8 mouse cellular contexts compared by ENCODE assay signal in the genomic region with DNA sequence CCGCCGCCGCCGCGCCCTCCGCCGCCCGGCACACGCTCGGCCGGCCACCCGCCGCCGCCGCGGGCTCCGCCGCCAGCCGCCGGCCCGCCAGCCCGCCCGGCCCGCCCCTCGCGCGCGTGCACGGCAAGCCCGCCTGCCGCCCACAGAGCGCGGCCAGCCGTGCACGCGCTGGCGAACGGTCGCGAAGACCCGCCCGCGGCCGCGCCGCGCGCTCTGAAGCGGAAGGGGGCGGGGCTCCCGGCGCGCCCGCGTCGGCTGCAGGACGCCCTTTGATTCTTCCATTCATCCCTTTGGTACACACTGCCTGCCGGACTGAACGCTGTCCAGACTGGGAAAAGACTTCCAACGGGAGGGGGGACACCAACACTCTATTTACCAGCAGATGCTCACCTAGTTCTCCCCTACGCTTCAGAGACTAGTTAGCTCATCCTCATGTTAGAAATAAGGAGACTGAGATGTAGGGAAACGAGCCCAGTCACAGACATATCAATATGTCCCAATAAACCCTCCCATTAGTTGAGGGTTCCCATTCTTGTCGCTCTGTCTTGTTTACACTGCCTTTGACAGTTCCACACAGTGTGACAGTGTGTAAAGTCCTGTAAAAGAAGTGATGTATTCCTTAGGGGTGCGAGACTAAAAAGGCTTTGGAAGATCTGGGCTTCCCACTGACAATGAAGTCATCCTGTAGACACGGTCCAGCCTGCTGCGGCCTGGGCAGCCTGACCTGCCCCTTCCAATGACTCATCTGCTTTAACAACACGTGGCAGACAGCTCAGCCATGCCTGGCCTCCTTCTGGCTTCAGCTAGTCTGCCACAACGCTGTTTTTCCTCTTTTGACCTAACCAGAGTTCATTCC. TPM values are rescaled to one million over a fixed set of nuclear protein-coding genes. Genes with fewer than 3 reads are reported as not detected.
DNase-seq lines count a peak whose midpoint lies in the region; ATAC-seq and TF ChIP-seq lines count a peak whose summit lies in the region.

A gene (minus strand): TSS at position 58 of the 856 bp plus-strand sequence.

- no peak for TF ChIP-seq CTCF in ES-Bruce4 (IDR thresholded peaks at IDR 0.05; ENCODE audit: low read depth, low read length)

- peak within 1 kb of the TSS; percentile 65 for H3K4me2 ChIP-seq in forebrain, embryonic 14.5 days (ENCODE audit: low read length)
- peak within 1 kb of the TSS; percentile 69 for H3K4me2 ChIP-seq in neural tube, embryonic 15.5 days

- no peaks in the 10 kb centered on the region for H3K9me3 ChIP-seq in ES-Bruce4 (replicated peaks; ENCODE audit: control insufficient read depth, insufficient read depth, low read length, poor library complexity, severe bottlenecking)
- no peaks in the 10 kb centered on the region for H3K9me3 ChIP-seq in forebrain, embryonic 14.5 days (replicated peaks; ENCODE audit: control insufficient read depth, low read length)
- H3K9me3 ChIP-seq in neural tube, embryonic 15.5 days (replicated peaks): no peaks in the 10 kb centered on the region

- peak within 1 kb of the TSS; percentile 98 for H3K9ac ChIP-seq in ES-Bruce4 (ENCODE audit: low read depth, poor library complexity, severe bottlenecking)
- peak within 1 kb of the TSS; percentile 91 for H3K9ac ChIP-seq in forebrain, embryonic 14.5 days (ENCODE audit: low read length)
- H3K9ac ChIP-seq in neural tube, embryonic 15.5 days (replicated peaks): peak within 1 kb of the TSS; percentile 88

- WGBS in forebrain, embryonic 14.5 days: 2% methylated on average over 55 of the region's 68 CpGs
- WGBS in neural tube, embryonic 15.5 days: under 1% methylated on average over 64 of the region's 68 CpGs

- TF ChIP-seq EP300 in ES-Bruce4 (IDR thresholded peaks at IDR 0.05; ENCODE audit: insufficient read depth, low read depth, low read length): no peak

- TF ChIP-seq POLR2A in ES-Bruce4 (IDR thresholded peaks at IDR 0.05; ENCODE audit: insufficient read depth, low read length): no peak

- no peaks in the 10 kb centered on the region for H3K36me3 ChIP-seq in ES-Bruce4 (ENCODE audit: control insufficient read depth, insufficient read depth, low read length, poor library complexity, severe bottlenecking)
- no peaks in the 10 kb centered on the region for H3K36me3 ChIP-seq in forebrain, embryonic 14.5 days (ENCODE audit: control insufficient read depth, insufficient read depth, low read length)
- H3K36me3 ChIP-seq in neural tube, embryonic 15.5 days: no peaks in the 10 kb centered on the region

- peak within 1 kb of the TSS; percentile 31; the same call in 1 of the 2 replicates for H3K27ac ChIP-seq in ES-Bruce4 (ENCODE audit: insufficient read depth, low read length)
- peak within 1 kb of the TSS; percentile 88 for H3K27ac ChIP-seq in forebrain, embryonic 14.5 days (ENCODE audit: low read depth, low read length)
- H3K27ac ChIP-seq in neural tube, embryonic 15.5 days (replicated peaks): peak within 1 kb of the TSS; percentile 96

- H3K4me1 ChIP-seq in ES-Bruce4 (ENCODE audit: control insufficient read depth, insufficient read depth, low read length): peaks cover 2% of the 10 kb centered on the region
- H3K4me1 ChIP-seq in forebrain, embryonic 14.5 days (ENCODE audit: control insufficient read depth, insufficient read depth, low read length): peaks cover 16% of the 10 kb centered on the region
- H3K4me1 ChIP-seq in neural tube, embryonic 15.5 days: peaks cover 25% of the 10 kb centered on the region

- intact Hi-C loops in heart, postnatal 14 days (cut with DNase I): loop anchor here (5.0 kb wide), 1 partner anchor 43 kb away; a partner anchor contains a TSS

- DNase-seq in forebrain, embryonic 14.5 days (ENCODE audit: low spot score): peak; percentile 94
- peak; percentile 92 to 93 for DNase-seq in heart, postnatal 14 days
- peak; percentile 76 for DNase-seq in layer of hippocampus, adult 11-12 months (ENCODE audit: low spot score)
- peak; percentile 77 to 80 for DNase-seq in lung, adult 18-20 months
- peak; percentile 86 for DNase-seq in testis, postnatal 14 days (ENCODE audit: low spot score)

- H3K4me3 ChIP-seq in ES-Bruce4 (ENCODE audit: low read depth, low read length): peak within 1 kb of the TSS; percentile 68
- peak within 1 kb of the TSS; percentile 93 for H3K4me3 ChIP-seq in forebrain, embryonic 14.5 days (ENCODE audit: low read depth, low read length)
- peak within 1 kb of the TSS; percentile 84 for H3K4me3 ChIP-seq in neural tube, embryonic 15.5 days (replicated peaks)

- ATAC-seq in cerebellum, adult (ENCODE audit: insufficient number of reproducible peaks, low FRiP score, low TSS enrichment): peak; percentile 90
- ATAC-seq in forebrain, embryonic 14.5 days: peak; percentile 90
- ATAC-seq in neural tube, embryonic 15.5 days (ENCODE audit: low FRiP score): peak; percentile 91

- no peaks in the 10 kb centered on the region for H3K27me3 ChIP-seq in ES-Bruce4 (ENCODE audit: control insufficient read depth, insufficient read depth, low read length, poor library complexity, severe bottlenecking)
- H3K27me3 ChIP-seq in forebrain, embryonic 14.5 days (replicated peaks; ENCODE audit: control insufficient read depth, insufficient read depth, low read length): no peaks in the 10 kb centered on the region
- H3K27me3 ChIP-seq in neural tube, embryonic 15.5 days (replicated peaks): no peaks in the 10 kb centered on the region

RNA-seq across cellular contexts. Expression of the gene that starts here (rescaled TPM):
- polyA plus RNA-seq in ES-Bruce4 (2011; ENCODE audit: insufficient read depth, insufficient read length, low read depth, missing spikeins): 58.1 and 60.2 TPM in 2 replicates
- 49.0 and 70.2 TPM in 2 replicates for polyA plus RNA-seq in forebrain, embryonic 14.5 days (2014; fragmentation: Nextera tagmentation; extraction: Ambion mirVana)
- 100 to 1,000 TPM in 1 of 2 experiments, 10 to 100 TPM in 1; 96.5 to 104 TPM for total RNA-seq in heart, postnatal 14 days (2021)
- polyA plus RNA-seq in neural tube, embryonic 15.5 days (2015; fragmentation: Nextera tagmentation; extraction: Ambion mirVana): 29.7 and 34.1 TPM in 2 replicates

Comparison
In these comparisons a context has a peak if more than half of its experiments do, and no peak if none do; other contexts are left out.
1. Peak in every context shown above with its lines: DNase-seq, ATAC-seq, H3K4me3 ChIP-seq and H3K27ac ChIP-seq.
2. H3K27ac ChIP-seq: peak in every context shown above with its lines; median percentile 96 in neural tube, embryonic 15.5 days; 88 in forebrain, embryonic 14.5 days; 31 in ES-Bruce4.